Mouse (Mus musculus): ENCODE measurements around the gene Eif4e2. TPM values are rescaled to one million over a fixed set of nuclear protein-coding genes. Genes with fewer than 3 reads are reported as not detected.

Eif4e2 gene
- polyA plus RNA-seq, 1 experiment from 2014 or later: 99.0 TPM

DNA sequence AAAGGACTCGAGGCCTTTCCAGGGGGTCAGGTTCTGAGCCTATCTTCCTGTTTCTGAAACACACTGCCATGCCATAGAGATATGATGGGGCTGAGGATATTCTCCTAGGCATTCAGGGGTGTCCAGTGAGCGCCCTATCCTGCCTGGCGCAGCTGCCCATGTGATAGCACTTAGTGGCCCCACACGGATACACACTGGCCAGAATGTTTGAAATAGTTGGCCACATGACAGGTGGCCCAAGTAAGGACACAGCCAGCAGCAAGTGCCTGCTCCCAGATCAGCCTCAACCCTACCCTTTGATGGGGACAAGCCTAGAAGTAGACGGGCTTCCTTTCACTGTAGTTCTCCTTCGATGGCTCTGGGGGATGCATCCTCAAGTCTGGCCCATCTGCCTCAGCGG, 9.2 kb upstream of the Eif4e2 start, which contains the start of gene Chrng:
Gene Chrng, plus strand, starts transcription at position 193 of the 400 bp plus-strand sequence.
- Histone ChIP-seq H3K9ac (no peak within 1 kb of the TSS; the same call in 1 of the 2 replicates), H3K9me3 (replicated peaks) (no peaks in the 10 kb centered on the region), H3K4me3 (no peak within 1 kb of the TSS), H3K27me3 (peaks cover 37% of the 10 kb centered on the region), H3K4me1 (replicated peaks) (0 out of 2 replicates have a peak, but pooled peaks cover 2% of the 10 kb centered on the region), H3K27ac (no peak within 1 kb of the TSS), H3K4me2 (no peak within 1 kb of the TSS), H3K36me3 (no peaks in the 10 kb centered on the region)
- no peak for ATAC-seq (replicated peaks; ENCODE audit: insufficient number of reproducible peaks, insufficient read depth, low FRiP score, low read depth)
- 75% methylated on average over 7 of the region's 7 CpGs for WGBS

DNA sequence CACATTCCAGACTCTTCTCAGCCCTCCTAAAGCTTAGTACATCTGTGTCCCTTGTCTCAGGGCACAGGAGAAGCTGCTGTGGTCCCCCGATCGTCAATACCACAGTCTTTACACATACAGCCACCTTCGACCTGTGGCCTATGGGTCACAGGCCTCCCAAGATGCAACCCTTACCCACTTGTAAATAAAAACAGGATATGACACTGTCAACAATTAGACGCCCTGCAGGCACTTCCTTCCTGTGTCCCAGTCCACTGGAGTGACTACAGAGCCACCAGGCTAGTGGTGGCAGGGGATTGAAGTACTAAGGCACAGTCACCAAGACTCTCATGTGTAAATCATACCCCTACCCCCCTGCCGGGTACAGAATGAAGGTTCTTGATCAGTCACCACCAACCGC, 8.7 kb upstream of the Eif4e2 start:
- H3K4me2 ChIP-seq: no peak overlapping the region
- 57% methylated on average over 6 of the region's 6 CpGs for WGBS
- ATAC-seq (replicated peaks; ENCODE audit: insufficient number of reproducible peaks, insufficient read depth, low FRiP score, low read depth): no peak
- no peak overlapping the region for H3K27ac ChIP-seq
- H3K36me3 ChIP-seq: no peaks in the 10 kb centered on the region
- H3K4me1 ChIP-seq (replicated peaks): 0 out of 2 replicates have a peak, but pooled peaks cover 2% of the 10 kb centered on the region
- no peaks in the 10 kb centered on the region for H3K9me3 ChIP-seq (replicated peaks)
- no peak overlapping the region for H3K9ac ChIP-seq
- H3K27me3 ChIP-seq: peaks cover 37% of the 10 kb centered on the region
- no peak overlapping the region for H3K4me3 ChIP-seq

GRCm38 (mm10) chr1:87205502-87205901, 8.2 kb upstream of the Eif4e2 start:
- H3K36me3 ChIP-seq: no peaks in the 10 kb centered on the region
- no peak for ATAC-seq (replicated peaks; ENCODE audit: insufficient number of reproducible peaks, insufficient read depth, low FRiP score, low read depth)
- H3K4me3 ChIP-seq: no peak overlapping the region
- H3K9ac ChIP-seq: no peak overlapping the region; the same call in 1 of the 2 replicates
- H3K4me2 ChIP-seq: no peak overlapping the region
- peaks cover 40% of the 10 kb centered on the region for H3K27me3 ChIP-seq
- 34% methylated on average over 3 of the region's 3 CpGs for WGBS
- no peak overlapping the region for H3K27ac ChIP-seq
- no peaks in the 10 kb centered on the region for H3K9me3 ChIP-seq (replicated peaks)
- 0 out of 2 replicates have a peak, but pooled peaks cover 2% of the 10 kb centered on the region for H3K4me1 ChIP-seq (replicated peaks)

DNA sequence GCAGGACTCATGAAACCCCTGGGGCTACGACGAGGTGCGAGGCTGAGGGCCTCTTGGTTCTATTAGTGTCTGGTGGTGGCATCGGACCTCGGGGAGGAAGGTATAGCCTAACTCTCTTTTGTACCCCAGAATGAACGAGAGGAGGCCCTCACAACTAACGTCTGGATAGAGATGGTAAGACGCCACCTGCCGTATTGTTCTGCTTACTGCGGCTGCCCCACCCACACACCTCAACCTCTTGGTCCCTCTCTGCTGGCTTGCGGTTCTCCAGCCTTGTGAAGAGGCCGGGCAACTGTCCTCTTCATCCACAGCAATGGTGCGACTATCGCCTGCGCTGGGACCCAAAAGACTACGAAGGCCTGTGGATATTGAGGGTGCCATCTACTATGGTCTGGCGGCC, 7.4 kb upstream of the Eif4e2 start:
- 0 out of 2 replicates have a peak, but pooled peaks cover 2% of the 10 kb centered on the region for H3K4me1 ChIP-seq (replicated peaks)
- WGBS: 16% methylated on average over 17 of the region's 17 CpGs
- H3K4me2 ChIP-seq: no peak overlapping the region
- no peak overlapping the region for H3K4me3 ChIP-seq
- no peaks in the 10 kb centered on the region for H3K36me3 ChIP-seq
- H3K9me3 ChIP-seq (replicated peaks): no peaks in the 10 kb centered on the region
- no peak for ATAC-seq (replicated peaks; ENCODE audit: insufficient number of reproducible peaks, insufficient read depth, low FRiP score, low read depth)
- peaks cover 41% of the 10 kb centered on the region for H3K27me3 ChIP-seq
- no peak overlapping the region for H3K9ac ChIP-seq
- no peak overlapping the region for H3K27ac ChIP-seq

- no peaks in the 10 kb centered on the region for H3K36me3 ChIP-seq
- H3K9ac ChIP-seq: no peak overlapping the region
- H3K27ac ChIP-seq: no peak overlapping the region
- peaks cover 25% of the 10 kb centered on the region for H3K27me3 ChIP-seq
- H3K4me2 ChIP-seq: no peak overlapping the region
- H3K4me1 ChIP-seq (replicated peaks): peaks cover 21% of the 10 kb centered on the region
- 76% methylated on average over 4 of the region's 4 CpGs for WGBS
- no peaks in the 10 kb centered on the region for H3K9me3 ChIP-seq (replicated peaks)
- no peak overlapping the region for H3K4me3 ChIP-seq
- no peak for ATAC-seq (replicated peaks; ENCODE audit: insufficient number of reproducible peaks, insufficient read depth, low FRiP score, low read depth)
Observed at GRCm38 (mm10) chr1:87211431-87211830, 2.3 kb upstream of the Eif4e2 start.

DNA sequence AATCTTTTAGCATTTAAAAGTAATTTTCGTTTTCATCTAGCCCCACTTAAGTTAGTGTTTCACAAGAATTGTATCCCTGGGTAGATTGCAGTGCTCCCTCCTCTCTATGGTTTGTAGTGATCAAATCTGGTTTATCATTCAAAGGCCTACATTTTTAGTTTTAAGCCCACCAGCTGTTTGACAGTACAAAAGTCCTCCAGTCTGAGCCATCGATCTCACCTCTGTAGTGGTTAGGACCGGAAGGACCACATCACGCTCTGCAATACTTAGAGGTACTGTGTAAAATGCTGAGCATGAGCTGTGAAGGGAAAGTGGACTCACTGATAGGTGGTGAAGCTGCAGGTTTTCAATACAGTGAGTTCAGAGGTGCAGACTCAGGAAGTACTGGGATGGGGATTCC, 1.0 kb downstream of the Eif4e2 start:
- peaks cover 32% of the 10 kb centered on the region for H3K4me1 ChIP-seq (replicated peaks)
- WGBS: 13% methylated on average over 4 of the region's 4 CpGs
- H3K9ac ChIP-seq: peak overlapping the region; percentile 99
- peak overlapping the region; percentile 96 for H3K4me3 ChIP-seq
- peak overlapping the region; percentile 70 for H3K4me2 ChIP-seq
- H3K27ac ChIP-seq: peak overlapping the region; percentile 100
- no peak for ATAC-seq (replicated peaks; ENCODE audit: insufficient number of reproducible peaks, insufficient read depth, low FRiP score, low read depth)
- peaks cover 4% of the 10 kb centered on the region; the same call in 1 of the 2 replicates for H3K27me3 ChIP-seq
- no peaks in the 10 kb centered on the region for H3K9me3 ChIP-seq (replicated peaks)
- H3K36me3 ChIP-seq: peaks cover 4% of the 10 kb centered on the region; the same call in 1 of the 2 replicates

DNA sequence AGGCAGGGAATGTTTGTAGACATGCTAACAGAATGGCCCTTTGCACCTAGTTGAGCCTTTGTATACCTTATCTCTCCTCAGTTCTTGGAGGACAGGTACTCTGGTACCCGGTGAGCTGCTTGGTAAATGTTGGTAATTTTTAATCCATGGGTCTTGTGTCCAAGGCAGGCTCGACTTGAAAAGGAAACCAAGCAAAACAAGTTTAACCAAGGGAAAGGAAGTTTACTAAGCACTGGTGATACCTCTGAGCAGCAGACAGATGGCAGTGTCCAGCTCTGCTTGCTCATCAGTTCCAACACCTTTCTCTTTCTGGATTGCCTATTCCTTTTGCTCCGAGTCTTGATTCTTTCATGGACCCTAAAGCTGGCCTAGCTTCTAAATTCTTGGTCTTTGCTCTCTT, 4.2 kb downstream of the Eif4e2 start:
- Histone ChIP-seq H3K4me2 (no peak overlapping the region), H3K27me3 (no peaks in the 10 kb centered on the region), H3K9me3 (replicated peaks) (no peaks in the 10 kb centered on the region), H3K9ac (no peak overlapping the region), H3K36me3 (peaks cover 36% of the 10 kb centered on the region), H3K27ac (no peak overlapping the region), H3K4me3 (no peak overlapping the region), H3K4me1 (replicated peaks) (peaks cover 31% of the 10 kb centered on the region)
- ATAC-seq (replicated peaks; ENCODE audit: insufficient number of reproducible peaks, insufficient read depth, low FRiP score, low read depth): no peak
- 60% methylated on average over 3 of the region's 3 CpGs for WGBS

DNA sequence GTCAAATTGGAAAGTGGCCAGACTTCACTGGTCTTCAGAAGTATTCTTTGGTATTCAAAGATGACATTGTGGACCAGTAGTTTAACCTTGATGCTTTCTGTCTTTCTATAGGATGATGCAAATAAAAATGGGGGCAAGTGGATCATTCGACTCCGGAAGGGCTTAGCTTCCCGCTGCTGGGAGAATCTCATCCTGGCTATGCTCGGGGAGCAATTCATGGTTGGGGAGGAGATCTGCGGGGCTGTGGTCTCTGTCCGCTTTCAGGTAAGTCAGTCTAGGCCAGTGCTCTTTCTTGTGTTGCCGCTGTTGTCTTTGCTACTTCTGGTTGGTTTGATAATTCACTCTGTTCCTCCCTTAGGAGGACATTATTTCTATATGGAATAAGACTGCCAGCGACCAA, 12.0 kb downstream of the Eif4e2 start:
- Histone ChIP-seq H3K27me3 (no peaks in the 10 kb centered on the region), H3K4me2 (no peak overlapping the region), H3K36me3 (peaks cover 95% of the 10 kb centered on the region), H3K27ac (no peak overlapping the region), H3K9me3 (replicated peaks) (no peaks in the 10 kb centered on the region), H3K4me1 (replicated peaks) (no peaks in the 10 kb centered on the region), H3K4me3 (no peak overlapping the region), H3K9ac (no peak overlapping the region)
- ATAC-seq (replicated peaks; ENCODE audit: insufficient number of reproducible peaks, insufficient read depth, low FRiP score, low read depth): no peak
- 94% methylated on average over 8 of the region's 8 CpGs for WGBS

DNA sequence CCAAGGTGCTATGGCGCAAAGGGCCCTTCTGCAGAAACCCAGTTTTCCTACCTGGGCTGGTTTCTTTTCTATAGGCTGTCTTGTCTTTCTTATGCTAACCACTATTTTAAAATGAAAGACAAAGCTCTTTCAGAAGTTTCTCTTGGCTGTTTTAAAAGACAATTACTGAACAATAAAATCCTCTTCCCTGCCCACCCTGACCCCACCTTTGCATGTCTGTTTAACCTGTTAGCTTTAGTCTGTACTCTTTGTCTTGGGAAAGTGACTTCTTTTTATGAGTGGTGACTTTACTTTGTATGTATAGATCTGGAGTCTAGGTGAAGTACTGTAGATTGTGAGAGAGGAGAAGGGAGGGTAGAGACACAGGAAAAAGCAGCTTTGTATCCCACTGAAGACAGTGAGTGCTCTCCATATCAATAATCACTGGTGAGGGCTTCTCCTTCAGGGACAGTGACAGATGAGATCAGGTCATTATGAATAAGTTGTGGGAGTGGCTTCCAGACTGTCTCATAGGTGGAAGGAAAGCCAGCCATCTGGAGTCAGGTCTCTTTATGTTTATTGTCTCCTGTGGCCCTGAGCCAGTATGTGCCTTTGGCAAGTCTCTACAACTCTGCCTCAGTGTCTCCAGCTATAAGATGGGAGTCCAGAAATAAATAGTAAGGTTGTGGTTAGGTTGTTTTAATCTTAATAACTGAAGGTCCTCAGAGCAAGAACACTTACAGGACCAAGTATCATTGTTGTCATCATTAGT, 12.9 kb downstream of the Eif4e2 start:
- Histone ChIP-seq H3K4me3 (no peak overlapping the region), H3K27me3 (no peaks in the 10 kb centered on the region), H3K27ac (no peak overlapping the region), H3K36me3 (peaks cover 89% of the 10 kb centered on the region), H3K4me1 (replicated peaks) (no peaks in the 10 kb centered on the region), H3K9me3 (replicated peaks) (no peaks in the 10 kb centered on the region), H3K4me2 (no peak overlapping the region), H3K9ac (no peak overlapping the region)
- no peak for ATAC-seq (replicated peaks; ENCODE audit: insufficient number of reproducible peaks, insufficient read depth, low FRiP score, low read depth)
- 93% methylated on average over 1 of the region's 1 CpGs for WGBS

DNA sequence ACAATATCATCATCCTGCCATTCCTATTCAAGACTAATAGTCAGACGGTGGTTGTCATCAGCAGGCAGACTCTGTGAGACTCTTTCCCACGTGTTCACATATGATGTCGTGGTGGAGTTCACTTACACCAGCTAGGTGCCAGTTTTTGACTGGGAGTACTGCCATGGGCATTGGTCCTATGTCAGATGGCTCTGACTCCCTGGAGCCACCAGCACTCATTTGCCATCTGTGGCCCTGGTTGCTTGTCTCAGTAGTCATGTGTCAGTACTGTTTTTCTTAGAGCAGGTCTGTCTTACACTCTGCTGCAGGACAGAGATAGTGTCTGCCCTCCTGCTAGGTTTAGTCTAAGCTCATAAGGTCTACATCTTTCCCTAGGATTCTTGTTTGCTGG, 13.4 kb downstream of the Eif4e2 start:
- Histone ChIP-seq H3K4me2 (no peak overlapping the region), H3K4me1 (replicated peaks) (no peaks in the 10 kb centered on the region), H3K4me3 (no peak overlapping the region), H3K36me3 (peaks cover 90% of the 10 kb centered on the region), H3K9me3 (replicated peaks) (no peaks in the 10 kb centered on the region), H3K27ac (no peak overlapping the region), H3K27me3 (no peaks in the 10 kb centered on the region), H3K9ac (no peak overlapping the region)
- ATAC-seq (replicated peaks; ENCODE audit: insufficient number of reproducible peaks, insufficient read depth, low FRiP score, low read depth): no peak
- WGBS: 95% methylated on average over 3 of the region's 3 CpGs

- Histone ChIP-seq H3K9me3 (replicated peaks) (no peaks in the 10 kb centered on the region), H3K4me1 (replicated peaks) (no peaks in the 10 kb centered on the region), H3K27me3 (no peaks in the 10 kb centered on the region), H3K4me3 (no peak overlapping the region), H3K36me3 (peaks cover 63% of the 10 kb centered on the region), H3K27ac (no peak overlapping the region), H3K4me2 (no peak overlapping the region), H3K9ac (no peak overlapping the region)
- 87% methylated on average over 5 of the region's 5 CpGs for WGBS
- ATAC-seq (replicated peaks; ENCODE audit: insufficient number of reproducible peaks, insufficient read depth, low FRiP score, low read depth): no peak
Observed at GRCm38 (mm10) chr1:87230606-87231005, 16.9 kb downstream of the Eif4e2 start.

DNA sequence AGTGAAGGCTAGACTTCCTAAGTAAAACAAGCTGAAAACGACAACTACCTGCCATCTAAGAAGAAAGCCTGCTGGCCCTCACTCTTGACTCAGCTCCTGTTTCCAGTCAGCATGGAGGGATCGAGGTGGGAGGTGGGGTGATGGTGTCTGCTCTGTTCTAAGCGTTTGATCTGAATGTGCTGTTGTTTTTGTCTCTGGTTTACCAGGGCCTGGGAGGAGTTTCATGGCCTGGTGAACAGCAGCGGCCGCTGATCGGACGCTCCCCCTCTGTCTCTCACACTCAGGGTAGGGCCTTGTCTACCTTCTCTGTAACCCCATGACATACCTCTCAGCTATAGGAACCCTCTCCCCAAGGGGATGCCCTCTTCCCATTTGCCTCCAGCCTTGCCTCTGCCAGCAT, 18.5 kb downstream of the Eif4e2 start:
- H3K27me3 ChIP-seq: no peaks in the 10 kb centered on the region
- no peak for ATAC-seq (replicated peaks; ENCODE audit: insufficient number of reproducible peaks, insufficient read depth, low FRiP score, low read depth)
- H3K4me1 ChIP-seq (replicated peaks): no peaks in the 10 kb centered on the region
- 87% methylated on average over 7 of the region's 7 CpGs for WGBS
- H3K27ac ChIP-seq: no peak overlapping the region
- H3K4me2 ChIP-seq: no peak overlapping the region
- H3K9ac ChIP-seq: no peak overlapping the region
- H3K9me3 ChIP-seq (replicated peaks): no peaks in the 10 kb centered on the region
- no peak overlapping the region for H3K4me3 ChIP-seq
- peaks cover 51% of the 10 kb centered on the region for H3K36me3 ChIP-seq
